Mouse (Mus musculus) macrophage (primary cell): Measurements from ENCODE around the gene Kctd12b. TPM values are rescaled to one million over a fixed set of nuclear protein-coding genes. Genes with fewer than 3 reads are reported as not detected.

ENCODE experiments used
- polyA plus RNA-seq: library from polyadenylated mRNA; stranded (reverse); fragments of 250-400 nt; gene quantifications from 3 replicates; pipeline ENCODE4 v1.2.4, GENCODE M21; 2018; ENCODE audit warnings: inconsistent platforms

Gene Kctd12b
- polyA plus RNA-seq, 1 experiment from 2014 or later = 25.8 TPM

Other genes starting within 250 kb of the Kctd12b start
- 30.1 to 34.3 TPM (median 32.6 TPM) in 3 replicates for gene Ubqln2, start 198.2 kb downstream of the Kctd12b start, polyA plus RNA-seq
- gene Cypt3, start 137.8 kb downstream of the Kctd12b start, polyA plus RNA-seq = not detected in 3 replicates
- gene Nbdy, start 27.2 kb upstream of the Kctd12b start, polyA plus RNA-seq = 19.9 to 144 TPM (median 30.1 TPM) in 3 replicates
- not detected in 3 replicates for gene Spin2c, start 135.8 kb upstream of the Kctd12b start, polyA plus RNA-seq